Mouse (Mus musculus): ENCODE measurements at regions not wholly inside any gene's neighbourhood (a gene's known extent, or its start where the extent isn't known, plus 50 kb on each side); places are given as distances from the start of the nearest gene placed in this dataset.

DNA sequence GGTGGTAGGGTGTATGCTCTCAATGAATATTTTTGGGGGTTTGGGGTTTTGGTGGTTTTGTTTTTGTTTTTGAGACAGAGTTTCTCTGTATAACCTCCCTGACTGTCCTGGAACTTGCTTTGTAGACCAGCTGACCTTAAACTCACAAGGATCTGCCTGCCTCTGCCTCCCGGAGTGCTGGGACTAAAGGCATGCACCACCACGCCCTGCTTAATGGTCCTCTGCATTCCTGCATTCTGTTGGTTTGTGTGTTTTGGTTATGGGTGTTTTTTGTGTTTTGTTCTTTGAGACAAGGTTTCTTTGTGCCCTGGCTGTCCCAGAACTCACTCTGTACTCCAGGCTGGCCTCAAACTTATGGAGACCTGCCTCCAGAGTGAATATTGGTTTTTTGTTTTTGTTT lies 143.6 kb upstream of the Cited2 start:
- DNase-seq (ENCODE audit: low read depth, low spot score): no peak

- DNase-seq (ENCODE audit: low read depth, low spot score): no peak
Observed at GRCm38 (mm10) chr10:17584842-17585241, 138.2 kb upstream of the Cited2 start.

DNA sequence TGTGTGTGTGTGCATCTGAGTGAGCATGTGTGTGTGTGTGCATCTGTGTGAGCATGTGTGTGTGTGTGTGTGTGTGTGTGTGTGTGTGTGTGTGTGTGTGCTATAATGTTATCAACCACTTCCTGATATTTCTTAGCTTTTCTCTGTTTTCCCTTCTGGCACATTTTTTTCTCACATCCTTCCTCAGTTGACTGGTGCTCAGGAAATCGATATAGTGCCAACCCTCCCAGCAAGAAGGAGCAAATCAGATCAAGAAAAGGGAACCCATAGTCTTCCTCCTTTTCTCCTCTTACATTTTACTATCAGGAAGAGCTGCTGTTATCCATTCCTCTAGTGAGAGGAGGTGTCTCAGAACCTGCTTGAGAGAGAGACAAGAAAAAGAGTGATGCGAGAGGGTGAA lies 136.1 kb upstream of the Cited2 start:
- no peak for DNase-seq (ENCODE audit: low read depth, low spot score)

DNA sequence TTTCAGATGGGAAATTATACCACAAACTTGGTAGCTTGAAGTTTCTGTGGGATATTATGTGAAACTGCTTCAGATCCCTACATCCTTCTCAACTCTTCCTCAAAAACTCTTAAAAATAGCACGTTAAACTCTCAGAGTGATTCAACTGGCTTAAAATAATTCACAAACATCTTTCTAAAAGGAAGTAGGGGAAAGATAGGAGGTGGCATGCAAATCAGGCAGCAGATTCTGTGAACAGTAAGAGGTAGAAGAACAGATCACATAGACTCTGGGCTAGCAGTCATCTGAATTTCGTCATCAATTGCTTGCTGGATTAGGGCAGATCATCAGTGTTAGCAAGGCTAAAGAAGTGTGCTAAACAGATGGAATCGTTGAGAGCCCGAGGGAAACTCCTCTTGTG lies 133.9 kb upstream of the Cited2 start:
- DNase-seq (ENCODE audit: low read depth, low spot score): peak; percentile 58

DNA sequence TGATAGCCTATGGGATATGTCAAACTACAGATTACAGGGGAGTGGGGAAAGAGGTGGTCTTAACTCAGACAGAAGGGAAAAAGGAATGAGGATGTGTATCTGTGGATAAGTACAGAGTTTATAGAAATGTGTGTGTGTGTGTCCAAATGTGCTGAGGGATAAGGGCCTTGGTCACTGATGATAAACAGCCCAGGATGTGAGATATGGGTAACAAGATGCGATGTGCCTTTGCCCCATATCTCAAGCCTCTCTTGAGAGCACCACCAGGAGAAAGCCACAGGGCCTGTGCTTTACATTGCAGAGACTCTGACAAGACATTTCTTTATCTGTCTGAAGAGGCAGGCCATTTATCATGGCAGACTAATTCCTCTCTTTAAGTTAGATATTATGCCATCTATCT lies 132.8 kb upstream of the Cited2 start:
- DNase-seq (ENCODE audit: low read depth, low spot score): no peak

- no peak for DNase-seq (ENCODE audit: low read depth, low spot score)
Observed at GRCm38 (mm10) chr10:17592387-17592786, 130.6 kb upstream of the Cited2 start.

DNA sequence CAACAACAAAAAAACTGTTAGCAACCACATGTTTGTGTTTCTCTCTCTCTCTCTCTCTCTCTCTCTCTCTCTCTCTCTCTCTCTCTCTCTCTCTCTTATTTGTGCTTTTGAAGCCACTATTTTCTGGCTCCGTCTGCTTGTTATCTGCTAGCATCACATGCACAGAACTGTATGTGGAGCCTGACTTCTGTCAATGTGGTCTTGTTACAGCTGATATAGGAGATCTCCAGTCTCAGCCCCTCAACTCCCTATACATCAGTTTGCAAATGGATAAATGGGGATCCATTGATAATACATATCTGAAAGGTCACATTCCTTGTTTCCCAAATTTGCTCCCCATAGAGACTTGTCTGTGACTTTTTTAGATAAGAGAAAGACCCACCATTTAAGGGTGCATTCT lies 126.9 kb upstream of the Cited2 start:
- no peak for DNase-seq (ENCODE audit: low read depth, low spot score)

- DNase-seq (ENCODE audit: low read depth, low spot score): no peak
Observed at GRCm38 (mm10) chr10:17596743-17597142, 126.3 kb upstream of the Cited2 start.

DNA sequence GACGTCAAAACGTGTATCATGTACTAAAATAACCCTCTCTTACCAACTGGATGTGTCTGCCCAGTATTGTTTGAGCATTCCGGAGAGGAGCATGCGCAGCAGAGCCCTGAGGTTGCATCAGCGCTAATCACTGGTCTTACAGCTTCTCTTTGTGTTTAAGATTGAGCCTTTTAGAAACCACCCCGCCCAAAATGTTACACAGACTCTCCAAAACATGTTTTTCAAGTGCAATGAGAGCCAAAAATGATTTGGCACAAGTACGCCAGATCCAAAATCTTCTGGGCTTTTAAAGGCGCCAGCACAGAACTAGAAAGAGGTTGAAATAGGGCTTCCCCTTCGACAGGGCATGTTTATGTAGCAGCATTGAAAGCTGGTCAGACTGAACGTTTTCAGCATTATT lies 123.8 kb upstream of the Cited2 start:
- DNase-seq (ENCODE audit: low read depth, low spot score): peak; percentile 19

GRCm38 (mm10) chr10:17599831-17600761 lies 122.9 kb upstream of the Cited2 start:
- no peak for DNase-seq (ENCODE audit: low read depth, low spot score)

GRCm38 (mm10) chr10:17600762-17601108 lies 122.3 kb upstream of the Cited2 start:
- no peak for DNase-seq (ENCODE audit: low read depth, low spot score)

DNA sequence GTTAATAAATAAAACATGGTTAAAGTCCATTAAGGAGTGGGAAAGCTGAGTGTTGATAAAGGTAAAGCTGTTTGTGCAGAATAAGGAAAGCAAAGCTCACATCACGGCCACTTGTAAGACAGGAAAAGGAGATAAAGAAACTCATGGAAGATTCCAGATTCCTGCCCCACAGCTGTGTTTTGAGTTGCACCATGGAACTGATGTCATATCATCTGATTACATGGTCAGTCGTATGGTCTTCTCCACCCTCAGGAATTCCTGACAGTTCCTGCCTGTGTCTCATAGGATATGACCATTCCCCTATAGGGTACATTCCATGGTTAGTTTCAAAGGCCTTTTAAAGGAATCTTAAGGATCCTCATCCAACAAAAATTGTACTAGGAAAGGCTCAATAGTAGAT lies 120.6 kb upstream of the Cited2 start:
- DNase-seq (ENCODE audit: low read depth, low spot score): no peak

- DNase-seq (ENCODE audit: low read depth, low spot score): no peak
Observed at GRCm38 (mm10) chr10:17608220-17608619, 114.8 kb upstream of the Cited2 start.

GRCm38 (mm10) chr10:17610592-17610991 lies 112.4 kb upstream of the Cited2 start:
- no peak for DNase-seq (ENCODE audit: low read depth, low spot score)

- no peak for DNase-seq (ENCODE audit: low read depth, low spot score)
Observed at GRCm38 (mm10) chr10:17613281-17613680, 109.7 kb upstream of the Cited2 start.

DNA sequence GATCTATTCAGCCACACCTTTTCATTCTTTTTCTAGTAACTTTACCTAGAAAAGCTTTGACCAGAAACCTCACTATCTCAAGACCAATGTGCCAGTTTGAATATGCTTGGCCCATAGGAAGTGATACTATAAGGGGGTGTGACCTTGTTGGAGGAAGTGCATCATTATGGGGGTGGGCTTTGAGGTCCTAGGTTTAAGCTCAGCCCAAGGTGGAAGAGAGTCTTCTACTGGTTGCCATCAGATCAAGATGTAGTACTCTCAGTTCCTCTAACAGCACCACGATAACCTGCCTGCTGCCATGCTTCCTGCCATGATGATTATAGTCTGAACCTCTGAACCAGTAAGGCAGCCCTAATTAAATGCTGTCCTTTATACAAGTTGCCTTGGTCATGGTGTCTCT lies 105.0 kb upstream of the Cited2 start:
- DNase-seq (ENCODE audit: low read depth, low spot score): no peak

GRCm38 (mm10) chr10:17619617-17620016 lies 103.4 kb upstream of the Cited2 start:
- DNase-seq (ENCODE audit: low read depth, low spot score): no peak

DNA sequence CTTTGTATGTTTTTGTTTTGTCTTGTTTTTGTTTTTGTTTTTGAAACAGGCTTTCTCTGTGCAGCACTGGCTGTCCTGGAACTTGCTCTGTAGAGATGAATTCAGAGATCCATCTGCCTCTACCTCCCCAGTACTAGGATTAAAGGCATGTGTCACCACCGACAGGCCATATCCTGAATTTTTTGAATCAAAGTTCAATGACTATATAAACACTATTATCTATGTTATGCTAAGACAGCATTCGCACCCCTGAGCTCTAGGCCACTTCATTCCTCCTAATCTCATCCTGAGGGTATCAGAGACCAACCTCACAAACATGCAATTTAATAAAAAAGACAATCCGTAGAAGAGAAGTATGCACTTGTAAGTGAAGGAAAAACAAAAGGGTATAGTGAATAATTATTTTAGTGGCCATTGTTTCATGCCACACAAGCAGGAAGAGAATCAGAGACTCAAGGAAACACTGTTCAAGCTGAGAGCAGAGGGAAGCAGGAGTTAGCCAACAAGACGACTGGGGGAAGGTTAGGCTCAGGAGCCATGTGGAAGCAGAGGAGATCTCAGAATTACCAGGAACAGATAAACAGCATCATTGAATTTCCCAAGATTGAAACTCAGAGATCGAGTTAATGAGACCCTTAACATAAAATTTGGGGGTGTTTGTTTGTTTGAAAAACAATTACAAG lies 101.2 kb upstream of the Cited2 start:
- DNase-seq (ENCODE audit: low read depth, low spot score): no peak

DNA sequence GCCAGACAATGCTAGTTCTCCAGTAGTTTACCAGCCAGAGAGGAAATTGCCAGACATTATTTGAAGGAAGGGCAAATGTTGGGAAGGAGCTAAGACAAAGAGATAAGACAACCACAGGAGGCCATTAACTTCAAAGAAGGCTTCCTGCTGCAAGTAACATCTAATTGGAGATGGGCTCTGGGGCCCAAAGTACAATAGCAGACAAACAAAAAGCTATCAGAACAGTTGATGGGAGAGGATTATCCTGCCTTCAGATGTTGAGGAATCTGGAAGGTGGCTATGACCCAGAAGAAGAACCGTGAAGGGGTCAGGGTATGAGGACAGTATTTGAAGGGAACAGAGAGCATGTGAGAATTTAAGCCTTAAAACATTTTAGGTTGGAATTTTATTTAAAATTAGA lies 100.2 kb upstream of the Cited2 start:
- DNase-seq (ENCODE audit: low read depth, low spot score): no peak

DNA sequence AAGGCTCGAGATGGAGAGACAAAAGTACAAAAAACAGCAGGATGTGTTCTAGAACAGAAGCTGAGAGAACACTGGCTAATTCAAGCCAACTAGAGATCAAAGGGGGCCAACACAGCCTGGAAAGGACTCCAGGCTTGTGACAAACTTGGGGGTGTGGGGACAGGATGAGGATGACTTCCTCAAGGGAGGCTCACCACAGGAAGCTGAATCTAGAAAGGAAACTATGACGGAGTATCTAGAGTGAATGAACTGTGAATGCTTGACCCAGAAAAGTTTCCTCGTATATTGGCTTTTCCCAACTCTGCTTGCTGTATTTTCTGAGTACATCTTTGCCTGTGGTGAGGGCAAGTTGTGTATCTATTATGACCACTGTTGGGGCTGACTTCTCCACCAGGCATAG lies 93.3 kb upstream of the Cited2 start:
- no peak for DNase-seq (ENCODE audit: low read depth, low spot score)

GRCm38 (mm10) chr10:17630861-17631581 lies 92.0 kb upstream of the Cited2 start:
- DNase-seq (ENCODE audit: low read depth, low spot score): no peak

- DNase-seq (ENCODE audit: low read depth, low spot score): no peak
Observed at GRCm38 (mm10) chr10:17631817-17632216, 91.2 kb upstream of the Cited2 start.

Measured in telencephalon, adult 2 months (tissue).